Mouse (Mus musculus): Measurements from ENCODE around the gene Per1.
"Not testable (repeated sequence)": the region's sequence is repeated elsewhere in the genome, so short reads cannot be mapped to it uniquely, and the experiment has no call there.

Per1 gene

GRCm38 (mm10) chr11:69080855-69081222 lies 14.2 kb upstream of the Per1 start:
- no peak for DNase-seq (ENCODE audit: low spot score in 2 of 2)

DNA sequence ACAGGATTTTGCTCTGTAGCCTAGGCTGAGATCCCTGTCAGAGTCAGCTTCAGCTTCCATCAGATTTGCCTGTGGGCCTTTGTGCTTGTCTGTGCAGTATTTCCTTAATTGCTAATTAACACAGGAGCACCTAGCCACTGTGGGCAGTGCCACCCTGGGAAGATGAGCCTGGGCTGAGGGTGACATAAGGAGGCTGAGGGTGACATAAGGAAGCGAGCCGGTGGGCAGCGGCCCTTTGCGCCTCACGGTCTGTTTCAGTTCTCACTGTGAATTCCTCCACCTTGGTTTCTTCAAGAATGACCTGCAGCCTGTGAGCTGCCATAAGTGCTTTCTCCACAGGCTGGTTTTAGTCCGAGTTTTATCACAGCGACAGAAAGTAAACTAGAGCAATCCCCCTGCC lies 13.4 kb upstream of the Per1 start:
- no peak for DNase-seq (ENCODE audit: low spot score in 2 of 2)

DNA sequence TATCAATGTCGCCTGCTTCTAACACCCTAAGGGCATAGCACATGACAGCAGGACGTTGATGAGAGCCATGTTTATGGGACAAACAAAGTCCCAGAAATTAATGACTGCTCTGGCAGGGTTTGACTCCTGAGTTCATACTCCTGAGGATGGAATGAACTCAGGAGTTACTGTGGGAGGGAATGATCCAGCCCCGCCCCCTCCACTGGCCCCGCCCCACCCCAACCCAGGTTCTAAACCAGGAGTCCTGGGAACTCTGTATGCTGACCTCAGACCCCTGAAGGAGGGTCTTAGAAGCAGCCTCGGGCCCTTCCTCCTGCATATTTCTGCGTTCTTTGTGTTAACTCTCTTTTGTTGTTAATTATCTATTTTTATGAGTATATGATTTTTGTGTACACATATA lies 9.4 kb upstream of the Per1 start:
- no peak for DNase-seq (ENCODE audit: low spot score in 2 of 2)

DNA sequence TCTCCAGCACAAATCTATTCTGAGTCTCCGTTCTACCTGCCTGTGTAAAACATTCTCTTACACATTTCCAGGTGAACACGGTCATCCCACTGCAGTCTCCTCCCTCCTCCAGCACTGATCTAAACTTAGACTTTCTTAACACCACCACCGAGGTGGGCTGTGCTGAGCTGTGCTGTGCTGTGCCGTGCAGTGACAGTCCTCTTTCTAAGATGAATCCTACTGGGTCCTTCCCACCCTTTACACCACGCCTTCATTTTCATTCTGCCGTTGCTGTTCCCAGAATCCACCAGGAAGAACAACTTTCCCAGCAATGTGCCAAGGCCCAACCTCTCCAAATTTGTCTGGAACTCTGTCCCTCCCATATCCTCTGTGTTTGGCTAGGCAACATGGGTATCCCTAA lies 8.6 kb upstream of the Per1 start:
- DNase-seq (ENCODE audit: low spot score in 2 of 2), result no peak

DNA sequence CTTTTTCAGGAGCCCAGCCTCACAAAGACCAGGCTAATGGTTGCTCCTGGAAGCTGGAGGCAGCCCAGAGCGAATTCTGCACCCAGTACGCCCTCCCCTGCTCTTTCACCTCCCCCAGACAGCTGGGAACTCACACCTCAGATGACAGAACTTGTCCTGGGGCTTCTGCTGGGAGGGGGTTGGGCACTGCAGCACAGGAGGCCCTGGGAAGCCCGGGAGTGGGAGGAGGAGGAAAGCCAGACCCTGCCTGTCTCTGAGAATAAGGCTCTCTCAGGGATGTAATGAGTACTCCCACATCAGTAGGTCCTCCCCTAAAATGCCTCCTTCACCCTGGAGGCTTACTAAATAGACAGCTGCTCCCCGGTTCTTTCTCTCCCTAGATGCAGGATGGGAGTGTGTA lies 7.9 kb upstream of the Per1 start:
- DNase-seq (ENCODE audit: low spot score in 2 of 2), result no peak

DNA sequence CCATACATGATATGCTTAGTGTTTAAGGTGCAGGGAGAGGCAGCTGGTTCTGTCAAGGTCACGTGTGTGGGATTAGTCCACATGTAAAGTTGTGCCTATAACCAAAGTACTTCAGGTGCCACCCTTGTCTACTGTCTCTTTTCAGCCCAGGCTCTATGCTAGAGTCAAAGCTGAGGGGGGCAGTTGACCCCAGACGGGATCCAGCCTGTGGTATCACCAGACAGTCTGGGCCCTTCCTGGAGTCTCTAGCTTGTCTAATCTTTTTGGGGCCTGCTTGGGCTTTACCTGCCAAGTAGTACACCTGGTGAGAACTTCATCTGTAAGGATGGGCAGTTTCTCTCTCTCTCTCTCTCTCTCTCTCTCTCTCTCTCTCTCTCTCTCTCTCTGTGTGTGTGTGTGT lies 7.4 kb upstream of the Per1 start:
- no peak for DNase-seq (ENCODE audit: low spot score in 2 of 2)

DNA sequence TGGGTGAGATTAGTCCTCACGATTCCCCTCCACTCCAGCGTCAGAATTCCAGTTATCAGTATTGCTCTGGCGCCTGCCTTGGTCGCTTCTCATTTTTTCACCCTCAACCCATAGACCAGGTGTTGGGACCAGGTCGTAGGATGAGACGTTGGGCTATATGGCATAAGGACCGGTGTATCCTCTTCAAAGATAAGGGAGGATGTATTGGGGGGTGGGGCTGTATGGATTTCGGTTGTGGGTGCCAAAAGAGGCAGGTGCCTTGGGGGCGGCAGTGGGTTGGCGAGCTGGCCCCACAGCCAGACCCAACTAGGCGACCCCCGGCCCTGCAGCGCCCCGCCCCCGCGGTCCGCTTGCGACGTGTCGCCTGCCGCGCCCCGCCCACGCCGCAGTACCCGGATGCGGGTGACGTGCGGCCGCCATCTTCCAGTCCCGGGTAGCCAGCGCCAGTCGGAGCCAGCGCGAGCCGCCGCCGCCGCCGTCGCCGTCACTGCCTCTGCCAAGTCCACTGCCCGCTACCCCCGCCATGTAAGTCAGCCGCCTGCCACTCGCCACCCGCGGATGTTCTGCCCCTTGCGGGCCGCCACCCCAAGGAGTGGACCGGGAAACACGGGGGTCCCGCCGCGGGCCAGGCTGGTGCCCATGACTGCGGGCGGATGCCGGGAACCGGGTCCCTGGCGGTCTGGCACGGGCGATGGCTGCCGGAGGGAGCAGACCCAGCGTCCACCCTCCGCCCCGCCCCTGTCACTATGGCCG lies 6.7 kb upstream of the Per1 start, which contains the start of gene Vamp2:
Gene Vamp2, plus strand, starts transcription at position 388 of the 753 bp plus-strand sequence.
- peak; percentile 71 to 82 for DNase-seq (ENCODE audit: low spot score in 2 of 2)

DNA sequence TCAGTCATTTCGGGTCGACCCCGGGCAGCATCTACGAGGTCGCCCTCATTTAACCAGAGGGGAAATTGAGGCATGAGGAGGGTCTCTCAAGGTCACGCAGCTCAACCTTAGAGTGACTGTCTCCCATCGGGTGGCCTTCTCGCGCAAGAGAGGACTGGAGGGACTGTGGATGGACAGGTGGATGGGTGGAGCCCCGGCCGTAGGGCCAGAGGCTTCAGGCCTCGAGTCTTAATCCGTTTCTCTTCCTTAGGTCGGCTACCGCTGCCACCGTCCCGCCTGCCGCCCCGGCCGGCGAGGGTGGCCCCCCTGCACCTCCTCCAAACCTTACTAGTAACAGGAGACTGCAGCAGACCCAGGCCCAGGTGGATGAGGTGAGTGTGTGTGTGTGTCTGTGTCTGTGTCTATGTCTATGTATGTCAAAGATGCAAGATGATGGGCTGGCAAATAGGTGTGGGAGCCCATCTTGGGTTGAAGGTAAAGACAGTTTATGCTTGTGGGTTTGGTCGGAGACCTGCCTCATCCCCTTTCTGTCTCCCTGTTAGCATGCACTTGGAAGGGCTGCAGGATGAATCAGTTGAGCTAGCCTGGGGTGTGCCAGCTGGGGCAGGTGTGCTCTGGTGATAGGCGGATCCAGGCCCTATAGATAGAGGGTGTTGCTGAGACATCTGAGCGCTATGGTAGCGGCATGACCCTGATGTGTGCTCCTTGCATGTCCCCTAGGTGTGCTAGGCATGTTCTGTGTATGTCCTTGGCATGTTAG lies 6.0 kb upstream of the Per1 start:
- no peak for DNase-seq (ENCODE audit: low spot score in 2 of 2)

DNA sequence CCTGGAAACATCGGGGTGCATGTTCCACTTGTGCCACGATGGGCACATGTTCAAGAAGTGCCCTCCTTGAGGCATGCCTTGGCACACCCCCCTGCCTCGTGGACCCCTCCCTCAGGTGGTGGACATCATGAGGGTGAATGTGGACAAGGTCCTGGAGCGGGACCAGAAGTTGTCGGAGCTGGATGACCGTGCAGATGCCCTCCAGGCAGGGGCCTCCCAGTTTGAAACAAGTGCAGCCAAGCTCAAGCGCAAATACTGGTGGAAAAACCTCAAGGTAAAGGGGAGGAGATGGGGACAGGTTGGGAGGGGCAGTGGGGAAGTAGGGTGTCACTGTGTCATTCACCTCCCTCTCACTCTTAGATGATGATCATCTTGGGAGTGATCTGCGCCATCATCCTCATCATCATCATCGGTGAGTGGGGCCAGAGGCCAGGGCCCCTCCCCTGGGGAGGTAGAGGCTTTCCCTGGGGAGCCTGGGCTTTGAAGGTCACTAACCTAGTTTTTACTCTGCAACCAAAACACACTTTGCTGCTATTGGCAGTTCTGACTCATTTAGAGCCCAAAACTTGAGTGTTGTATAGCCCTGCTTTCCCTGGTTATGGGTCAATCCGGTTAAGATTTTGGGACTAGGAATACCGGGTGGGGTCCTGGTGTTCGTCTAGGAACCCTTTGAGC lies 5.3 kb upstream of the Per1 start:
- no peak for DNase-seq (ENCODE audit: low spot score in 2 of 2)

DNA sequence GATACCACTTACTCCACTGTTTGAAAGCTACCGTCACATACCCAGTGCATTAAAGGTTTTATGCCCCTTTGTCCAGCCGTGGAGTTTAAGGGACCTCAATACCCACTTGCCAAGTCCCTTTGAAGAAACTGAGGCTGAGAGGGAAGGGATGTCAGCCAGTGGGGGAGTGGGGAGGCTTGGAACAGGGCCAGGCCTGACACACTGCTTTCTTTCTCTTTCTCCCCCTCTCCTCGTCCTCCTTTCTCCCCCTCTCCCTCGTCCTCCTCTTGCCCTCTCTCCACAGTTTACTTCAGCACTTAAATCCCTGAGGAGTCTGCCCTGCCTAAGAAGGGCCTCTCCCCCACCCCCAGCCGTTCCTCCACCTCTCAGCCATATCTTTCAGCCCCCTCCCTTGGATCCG lies 4.7 kb upstream of the Per1 start:
- no peak for DNase-seq (ENCODE audit: low spot score in 2 of 2)

DNA sequence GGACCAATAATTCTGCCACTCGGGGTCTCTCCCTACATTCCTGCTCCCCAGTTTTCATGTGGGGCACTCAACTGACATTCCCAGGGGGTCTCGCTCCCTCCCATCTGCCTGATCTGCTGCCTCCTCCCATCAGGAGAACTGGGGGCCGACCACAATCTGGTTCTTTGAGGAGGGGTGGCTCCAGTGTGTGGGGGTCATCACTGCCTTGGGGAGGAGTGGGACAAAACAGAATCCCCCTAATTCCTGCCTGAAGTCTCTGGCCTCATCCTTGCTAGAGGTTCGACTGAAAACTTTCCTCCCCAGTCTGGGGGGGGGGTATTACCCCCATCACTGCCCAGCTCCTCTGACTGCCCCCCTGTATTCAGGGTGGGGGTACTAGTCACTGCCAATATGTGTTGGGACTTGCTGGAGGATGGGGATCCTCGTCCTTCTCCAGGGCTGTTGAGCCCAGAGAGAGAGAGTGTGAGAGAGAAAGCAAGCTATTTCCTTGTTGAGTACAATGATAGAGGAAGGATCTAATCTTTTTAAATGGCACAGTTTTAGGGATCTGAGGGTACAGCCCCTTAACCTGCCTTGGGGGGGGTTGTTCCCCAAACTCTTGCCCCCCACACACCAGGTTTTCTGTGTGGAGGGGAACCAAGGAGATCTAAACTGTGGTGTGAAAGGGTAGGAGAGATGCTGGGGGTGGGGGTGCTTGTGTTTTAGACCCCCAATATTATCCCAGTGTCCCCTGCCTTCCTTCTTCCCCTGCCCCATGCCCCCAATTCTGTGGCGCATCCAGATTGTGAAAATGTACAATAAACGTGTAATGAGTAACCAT lies 3.2 kb upstream of the Per1 start:
- DNase-seq (ENCODE audit: low spot score in 2 of 2), result no peak

DNA sequence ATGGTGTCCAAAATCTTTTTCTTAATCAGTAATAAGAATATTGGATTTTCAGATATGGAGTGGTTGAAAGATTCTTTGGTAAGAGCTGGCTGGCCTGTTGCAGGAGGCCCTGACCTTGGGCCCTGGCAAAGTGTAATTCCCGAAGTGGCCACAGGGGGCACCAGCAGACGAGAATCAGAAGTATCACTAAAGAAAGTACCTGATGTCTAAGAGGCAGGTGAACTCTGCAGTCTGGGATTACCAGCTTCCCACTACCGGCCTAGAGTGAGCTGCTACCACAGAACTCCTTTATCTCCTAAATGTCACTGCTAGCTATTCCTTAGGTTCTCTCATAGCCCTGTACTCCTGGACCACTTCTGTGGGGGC lies 2.6 kb upstream of the Per1 start:
- peak; percentile 79 to 90 for DNase-seq (ENCODE audit: low spot score in 2 of 2)

- DNase-seq (ENCODE audit: low spot score in 2 of 2), result no peak
Observed at GRCm38 (mm10) chr11:69092871-69093270, 2.1 kb upstream of the Per1 start.

DNA sequence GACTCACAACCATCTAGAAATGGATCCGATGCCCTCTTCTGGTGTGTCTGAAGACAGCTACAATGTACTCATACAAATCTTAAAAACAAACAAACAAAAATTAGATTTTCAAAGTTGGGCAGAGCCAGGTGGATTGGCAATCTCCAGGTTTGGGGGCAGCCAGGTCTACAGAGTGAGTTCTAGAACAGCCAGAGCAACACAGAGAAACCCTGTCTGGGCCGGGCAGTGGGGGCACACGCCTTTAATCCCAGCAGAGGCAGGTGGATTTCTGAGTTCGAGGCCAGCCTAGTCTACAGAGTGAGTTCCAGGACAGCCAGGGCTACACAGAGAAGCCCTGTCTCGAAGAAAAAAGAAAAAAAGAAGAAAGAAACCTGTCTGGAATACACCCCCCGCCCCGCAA lies 1.2 kb upstream of the Per1 start:
- not testable (repeated sequence) for DNase-seq (ENCODE audit: low spot score in 2 of 2)

- no peak for DNase-seq (ENCODE audit: low spot score in 2 of 2)
Observed at GRCm38 (mm10) chr11:69095511-69096231, 654 bp downstream of the Per1 start.

DNA sequence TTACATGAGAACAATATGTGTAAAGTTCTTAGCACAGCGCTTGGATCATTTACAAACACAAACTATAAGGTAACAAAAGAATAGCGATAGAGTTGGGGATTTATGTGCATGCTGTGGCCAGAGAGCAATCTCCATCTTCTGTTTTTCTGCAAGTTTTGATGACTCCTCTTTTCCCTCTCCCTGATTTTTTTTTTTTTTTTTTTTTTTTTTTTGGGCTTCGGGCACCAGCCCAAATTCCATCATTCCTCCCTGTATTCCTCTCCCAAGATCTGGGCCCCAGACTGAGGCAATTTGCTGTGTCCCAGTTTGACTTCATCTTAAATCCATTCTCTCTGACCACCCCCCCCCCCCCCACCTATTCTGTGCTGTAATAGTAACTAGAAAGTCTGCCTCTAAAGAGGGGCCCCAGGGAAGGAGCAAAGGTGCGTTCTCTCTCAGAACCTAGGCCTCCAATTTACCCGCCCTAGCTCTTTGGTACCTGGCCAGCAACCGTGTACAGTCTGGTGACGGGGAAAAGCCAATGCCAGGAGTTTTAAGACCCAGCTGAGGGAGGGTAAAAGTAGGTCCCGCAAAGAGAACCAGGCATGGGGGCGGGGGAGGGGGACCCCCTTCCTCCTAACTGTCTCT lies 1.5 kb downstream of the Per1 start:
- DNase-seq (ENCODE audit: low spot score in 2 of 2), result no peak

DNA sequence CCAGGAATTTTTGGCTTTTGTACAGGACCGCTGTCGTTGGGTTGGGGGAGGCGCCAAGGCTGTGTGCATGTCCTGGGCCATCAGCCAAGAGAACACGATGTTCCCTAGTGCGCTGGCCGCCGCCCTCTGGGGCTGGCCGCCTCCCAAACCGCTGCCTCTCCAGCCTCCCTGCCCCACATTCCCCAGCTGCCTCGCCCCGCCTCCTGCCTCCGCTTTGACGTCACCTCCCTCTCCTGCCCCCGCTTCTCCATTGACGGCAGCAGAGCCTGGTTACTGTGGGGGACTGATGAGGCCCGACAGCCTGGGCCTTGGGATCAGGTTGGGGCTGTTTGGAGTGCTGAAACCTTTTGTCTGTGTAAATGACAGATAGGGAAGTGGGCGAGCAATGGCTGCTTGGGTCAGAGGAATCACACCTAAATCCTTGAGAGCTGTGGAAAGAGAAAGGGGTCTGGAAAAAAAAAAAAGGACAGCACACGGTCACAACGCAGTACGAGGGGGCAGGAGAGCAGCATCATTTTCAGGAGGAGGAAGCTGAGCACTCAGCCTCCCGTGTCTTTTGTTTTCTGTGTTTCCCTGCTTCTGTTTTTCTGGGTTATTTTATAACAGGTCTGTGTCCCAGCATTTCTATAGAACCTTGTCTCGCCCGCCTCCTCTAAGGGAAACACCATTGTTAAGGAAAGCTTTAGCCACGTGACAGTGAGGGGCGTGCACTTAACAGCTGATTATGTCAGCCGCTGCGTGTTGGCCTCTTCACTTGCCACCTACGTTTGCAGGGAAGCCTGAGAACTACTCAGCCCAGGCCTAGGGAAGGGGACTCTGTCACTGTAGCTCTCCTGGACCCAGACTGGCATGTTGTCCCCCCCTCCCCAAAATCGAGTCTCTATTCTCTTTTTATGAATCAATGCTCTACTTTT lies 2.2 kb downstream of the Per1 start:
- peak; percentile 94 to 100 for DNase-seq (ENCODE audit: low spot score in 2 of 2)

DNA sequence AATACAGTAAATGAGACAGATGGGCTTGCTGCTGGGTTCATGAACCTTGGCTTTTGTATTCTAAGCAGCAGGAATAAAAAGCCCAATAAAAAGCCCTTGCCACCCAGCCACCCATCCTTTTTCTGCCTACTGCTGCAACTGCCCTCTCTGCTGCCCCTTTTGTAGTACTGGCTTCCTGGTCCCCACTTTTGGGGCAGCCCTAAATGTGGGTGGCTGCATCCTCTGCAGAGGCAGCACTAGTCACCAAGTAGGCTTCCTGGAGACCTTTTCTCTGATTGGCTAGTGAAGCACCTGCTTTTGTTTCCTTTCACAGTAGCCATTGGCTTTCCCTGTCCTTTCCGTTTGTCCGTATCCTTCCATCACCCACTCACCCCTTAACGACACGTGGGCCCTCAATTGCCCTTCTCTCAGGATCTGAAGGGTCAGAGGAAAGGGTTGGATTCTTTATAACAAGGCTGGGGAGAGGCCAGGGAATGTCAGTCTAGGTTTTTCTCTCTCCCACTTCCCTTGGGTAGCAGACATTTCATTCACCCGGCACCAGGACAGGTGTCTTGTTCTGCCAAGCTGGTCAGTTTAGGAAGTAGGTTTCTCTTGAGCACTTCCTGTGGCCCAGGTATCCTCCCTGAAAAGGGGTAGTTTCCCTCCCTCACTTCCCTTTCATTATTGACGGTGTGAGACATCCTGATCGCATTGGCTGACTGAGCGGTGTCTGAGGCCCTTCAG lies 3.2 kb downstream of the Per1 start:
- no peak for DNase-seq (ENCODE audit: low spot score in 2 of 2)

- DNase-seq (ENCODE audit: low spot score in 2 of 2), result peak; percentile 96 to 97
Observed at GRCm38 (mm10) chr11:69098762-69099091, 3.7 kb downstream of the Per1 start.

Measured in urinary bladder, adult 18-20 months (tissue).